Mouse (Mus musculus): ENCODE data around the gene Lingo3.
A peak's percentile ranks its signal among the peaks of the same experiment; 100 is the strongest.

DNA sequence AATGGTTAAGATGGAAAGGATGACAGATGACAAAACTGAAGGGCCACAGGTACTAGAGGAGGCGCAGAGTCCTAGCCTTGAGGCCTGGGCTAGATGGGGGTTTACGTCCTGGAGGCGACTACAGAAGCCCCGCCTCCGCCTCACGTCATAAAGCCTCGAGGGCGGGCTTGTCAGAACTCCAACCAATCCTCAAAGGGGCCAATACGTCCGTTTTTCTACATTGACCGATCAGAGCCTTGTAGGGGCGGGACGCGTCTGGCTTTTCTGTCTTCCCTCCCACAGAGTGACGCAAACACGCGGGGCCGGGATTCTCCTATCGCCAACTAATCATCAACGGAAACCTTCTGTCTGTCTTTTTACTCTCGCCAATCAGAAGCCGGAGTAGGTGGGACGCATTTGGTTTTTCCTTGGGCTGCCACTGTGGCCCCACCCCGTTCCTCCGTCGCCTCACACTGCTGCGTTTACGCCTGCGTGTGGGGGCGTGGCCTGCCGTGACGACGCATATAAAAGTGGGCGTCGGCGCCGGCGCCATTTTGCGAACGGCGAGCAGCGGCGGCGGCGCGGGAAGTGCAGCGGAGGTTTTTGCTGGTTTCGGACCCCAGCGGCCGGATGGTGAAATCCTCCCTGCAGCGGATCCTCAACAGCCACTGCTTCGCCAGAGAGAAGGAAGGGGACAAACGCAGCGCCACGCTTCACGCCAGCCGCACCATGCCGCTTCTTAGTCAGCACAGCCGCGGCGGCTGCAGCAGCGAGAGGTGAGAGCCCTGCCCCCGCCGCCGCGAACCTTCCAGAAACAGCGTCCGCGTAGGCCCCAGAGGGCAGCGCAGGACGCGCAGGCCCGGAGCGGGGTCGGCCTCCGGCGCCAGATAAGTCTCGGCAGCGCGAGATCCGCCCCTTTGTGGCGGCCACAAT is 17.4 kb downstream of the Lingo3 start, which contains the start of gene Oaz1:
- TF ChIP-seq CTCF (IDR thresholded peaks at IDR 0.05; ENCODE audit: insufficient read depth, low read length) = no peak
- TF ChIP-seq POLR2A (IDR thresholded peaks at IDR 0.05; ENCODE audit: borderline replicate concordance, extremely low read depth, low read depth, low read length) = peak; percentile 98
